Comparison of ENCODE assay signal across 10 mouse cellular contexts in the genomic region with DNA sequence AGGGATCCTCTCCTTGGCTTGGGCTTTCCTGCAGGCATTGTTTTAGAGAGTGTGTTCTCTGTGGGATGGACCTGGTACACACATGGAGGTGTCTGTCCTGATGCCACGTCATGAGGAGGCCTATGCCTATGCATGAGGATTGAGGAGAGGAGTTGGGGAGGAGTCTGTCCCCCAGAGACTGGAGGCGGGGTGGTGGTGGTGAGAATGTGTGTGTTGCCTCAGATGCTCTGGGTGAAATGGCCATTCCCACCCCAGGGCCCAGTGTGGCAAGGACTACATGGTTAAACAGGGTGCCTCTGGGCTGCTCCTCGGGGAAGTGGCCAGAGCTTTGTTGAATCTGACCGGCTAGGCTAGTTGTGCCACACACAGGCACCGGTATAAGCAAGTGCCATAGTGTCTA. TPM values are rescaled to one million over a fixed set of nuclear protein-coding genes. Genes with fewer than 3 reads are reported as not detected.
DNase-seq lines count a peak whose midpoint lies in the region; ATAC-seq and TF ChIP-seq lines count a peak whose summit lies in the region.
"Had no signal": no experiment of that assay in that cellular context is flagged by ENCODE, and none has a peak within 500 bp of the region (broad histone marks: within the 10 kb centered on the region; RNA-seq: fewer than 3 reads in every experiment).

No protein-coding gene starts in this region.

- intact Hi-C loops in gastrocnemius, postnatal 14 days (cut with DNase I; ENCODE audit: low total_unique reads): no loop called here

- H3K27me3 ChIP-seq in hindbrain, embryonic 12.5 days: no peaks in the 10 kb centered on the region
- H3K27me3 ChIP-seq in hindbrain, embryonic 14.5 days (ENCODE audit: control insufficient read depth, insufficient read depth, low read length): no peaks in the 10 kb centered on the region
- peaks cover 3% of the 10 kb centered on the region for H3K27me3 ChIP-seq in E14TG2a.4 (ENCODE audit: insufficient read depth, low read length)
- H3K27me3 ChIP-seq in embryonic facial prominence, embryonic 12.5 days: no peaks in the 10 kb centered on the region
- H3K27me3 ChIP-seq in liver, embryonic 11.5 days (replicated peaks; ENCODE audit: control insufficient read depth, insufficient read depth, low read length): no peaks in the 10 kb centered on the region

- H3K4me3 ChIP-seq in hindbrain, embryonic 12.5 days: no peak overlapping the region
- no peak overlapping the region for H3K4me3 ChIP-seq in hindbrain, embryonic 14.5 days (replicated peaks; ENCODE audit: low read length)
- H3K4me3 ChIP-seq in E14TG2a.4 (replicated peaks; ENCODE audit: low read length): 0 out of 2 replicates have a peak overlapping the region, but pooled peaks have one; percentile 13
- H3K4me3 ChIP-seq in embryonic facial prominence, embryonic 12.5 days: no peak overlapping the region
- peak overlapping the region; percentile 94 for H3K4me3 ChIP-seq in liver, embryonic 11.5 days (ENCODE audit: low read depth, low read length)

- no peaks in the 10 kb centered on the region for H3K9me3 ChIP-seq in hindbrain, embryonic 12.5 days (replicated peaks)
- no peaks in the 10 kb centered on the region for H3K9me3 ChIP-seq in hindbrain, embryonic 14.5 days (ENCODE audit: control insufficient read depth, low read length)
- H3K9me3 ChIP-seq in E14TG2a.4 (ENCODE audit: low read length): no peaks in the 10 kb centered on the region
- no peaks in the 10 kb centered on the region for H3K9me3 ChIP-seq in embryonic facial prominence, embryonic 12.5 days
- no peaks in the 10 kb centered on the region for H3K9me3 ChIP-seq in liver, embryonic 11.5 days (ENCODE audit: control insufficient read depth, low read length)

- H3K4me2 ChIP-seq in hindbrain, embryonic 12.5 days (replicated peaks): 0 out of 2 replicates have a peak overlapping the region, but pooled peaks have one; percentile 4
- H3K4me2 ChIP-seq in hindbrain, embryonic 14.5 days (replicated peaks): no peak overlapping the region
- no peak overlapping the region for H3K4me2 ChIP-seq in embryonic facial prominence, embryonic 12.5 days (replicated peaks)
- H3K4me2 ChIP-seq in liver, embryonic 11.5 days: peak overlapping the region; percentile 93

- DNase-seq in hindbrain, embryonic 14.5 days (ENCODE audit: low spot score): no peak
- DNase-seq in liver, embryonic 11.5 days (ENCODE audit: low spot score): no peak
- no peak for DNase-seq in embryo, embryonic 9.5 days (ENCODE audit: extremely low spot score)
- DNase-seq in layer of hippocampus, adult 9-11 months: no peak
- DNase-seq in gastrocnemius, postnatal 14 days: no peak
- DNase-seq: cerebellum, adult 11-12 months had no signal

- H3K9ac ChIP-seq in hindbrain, embryonic 12.5 days: peak overlapping the region; percentile 47; the same call in 1 of the 2 replicates
- no peak overlapping the region for H3K9ac ChIP-seq in hindbrain, embryonic 14.5 days
- no peak overlapping the region; the same call in 1 of the 2 replicates for H3K9ac ChIP-seq in embryonic facial prominence, embryonic 12.5 days
- H3K9ac ChIP-seq in liver, embryonic 11.5 days (ENCODE audit: low read depth, low read length): peak overlapping the region; percentile 53

- no peak for ATAC-seq in hindbrain, embryonic 12.5 days (ENCODE audit: low FRiP score)
- no peak for ATAC-seq in hindbrain, embryonic 14.5 days (ENCODE audit: low FRiP score)
- no peak for ATAC-seq in embryonic facial prominence, embryonic 12.5 days (ENCODE audit: insufficient number of reproducible peaks, insufficient read depth, low FRiP score, low TSS enrichment)
- no peak for ATAC-seq in liver, embryonic 11.5 days (replicated peaks; ENCODE audit: low FRiP score)

- peaks cover 54% of the 10 kb centered on the region for H3K4me1 ChIP-seq in hindbrain, embryonic 12.5 days
- H3K4me1 ChIP-seq in hindbrain, embryonic 14.5 days (replicated peaks; ENCODE audit: control insufficient read depth, insufficient read depth, low read length): peaks cover 32% of the 10 kb centered on the region
- H3K4me1 ChIP-seq in E14TG2a.4 (replicated peaks; ENCODE audit: low read depth, low read length): peaks cover 91% of the 10 kb centered on the region
- H3K4me1 ChIP-seq in embryonic facial prominence, embryonic 12.5 days: peaks cover 43% of the 10 kb centered on the region
- H3K4me1 ChIP-seq in liver, embryonic 11.5 days (replicated peaks; ENCODE audit: control insufficient read depth, insufficient read depth, low read length): peaks cover 71% of the 10 kb centered on the region

- TF ChIP-seq CTCF in E14TG2a.4 (conservative IDR thresholded peaks at IDR 0.05; ENCODE audit: low read length): no peak

- H3K27ac ChIP-seq in hindbrain, embryonic 12.5 days: peak overlapping the region; percentile 12; the same call in 1 of the 2 replicates
- H3K27ac ChIP-seq in hindbrain, embryonic 14.5 days: no peak overlapping the region
- peak overlapping the region; percentile 41 for H3K27ac ChIP-seq in embryonic facial prominence, embryonic 12.5 days
- no peak overlapping the region for H3K27ac ChIP-seq in liver, embryonic 11.5 days (ENCODE audit: low read depth, low read length)

- peaks cover 32% of the 10 kb centered on the region for H3K36me3 ChIP-seq in hindbrain, embryonic 12.5 days
- H3K36me3 ChIP-seq in hindbrain, embryonic 14.5 days (replicated peaks; ENCODE audit: control insufficient read depth, insufficient read depth): peaks cover 17% of the 10 kb centered on the region
- H3K36me3 ChIP-seq in E14TG2a.4 (ENCODE audit: insufficient read depth, low read length): peaks cover 89% of the 10 kb centered on the region
- peaks cover 45% of the 10 kb centered on the region for H3K36me3 ChIP-seq in embryonic facial prominence, embryonic 12.5 days
- H3K36me3 ChIP-seq in liver, embryonic 11.5 days (ENCODE audit: control insufficient read depth, insufficient read depth, low read length): peaks cover 77% of the 10 kb centered on the region

- 76% methylated on average over 5 of the region's 5 CpGs for WGBS in hindbrain, embryonic 12.5 days
- WGBS in hindbrain, embryonic 14.5 days: 84% methylated on average over 5 of the region's 5 CpGs
- 81% methylated on average over 5 of the region's 5 CpGs for WGBS in embryonic facial prominence, embryonic 12.5 days
- WGBS in liver, embryonic 11.5 days: 75% methylated on average over 5 of the region's 5 CpGs

RNA-seq across cellular contexts. Expression of gene Rbm38, which starts 6.0 kb away (rescaled TPM):
- polyA plus RNA-seq in hindbrain, embryonic 12.5 days (2016; fragmentation: Nextera tagmentation; extraction: Ambion mirVana): 38.9 and 44.8 TPM in 2 replicates
- polyA plus RNA-seq in hindbrain, embryonic 14.5 days (2014; fragmentation: Nextera tagmentation; extraction: Ambion mirVana): 13.3 and 16.4 TPM in 2 replicates
- 37.9 and 39.5 TPM in 2 replicates for polyA plus RNA-seq in embryonic facial prominence, embryonic 12.5 days (2016; fragmentation: Nextera tagmentation; extraction: Ambion mirVana)
- 209 and 222 TPM in 2 replicates for polyA plus RNA-seq in liver, embryonic 11.5 days (2014; fragmentation: Nextera tagmentation; extraction: Ambion mirVana)
- total RNA-seq in gastrocnemius, postnatal 14 days (2021): 100 to 1,000 TPM; 132 to 175 TPM

RNA-seq across cellular contexts. Expression of gene Rae1, which starts 26.4 kb away (rescaled TPM):
- 111 and 126 TPM in 2 replicates for polyA plus RNA-seq in hindbrain, embryonic 12.5 days (2016; fragmentation: Nextera tagmentation; extraction: Ambion mirVana)
- 111 and 117 TPM in 2 replicates for polyA plus RNA-seq in hindbrain, embryonic 14.5 days (2014; fragmentation: Nextera tagmentation; extraction: Ambion mirVana)
- 150 and 155 TPM in 2 replicates for polyA plus RNA-seq in embryonic facial prominence, embryonic 12.5 days (2016; fragmentation: Nextera tagmentation; extraction: Ambion mirVana)
- polyA plus RNA-seq in liver, embryonic 11.5 days (2014; fragmentation: Nextera tagmentation; extraction: Ambion mirVana): 172 and 181 TPM in 2 replicates
- total RNA-seq in gastrocnemius, postnatal 14 days (2021): 10 to 100 TPM; 20.0 to 23.6 TPM

RNA-seq across cellular contexts. Expression of gene Spo11, which starts 48.8 kb away (rescaled TPM):
- 0.50 and 0.93 TPM in 2 replicates for polyA plus RNA-seq in hindbrain, embryonic 12.5 days (2016; fragmentation: Nextera tagmentation; extraction: Ambion mirVana)
- polyA plus RNA-seq in hindbrain, embryonic 14.5 days (2014; fragmentation: Nextera tagmentation; extraction: Ambion mirVana): 0.95 and 1.0 TPM in 2 replicates
- 1.2 and 2.9 TPM in 2 replicates for polyA plus RNA-seq in embryonic facial prominence, embryonic 12.5 days (2016; fragmentation: Nextera tagmentation; extraction: Ambion mirVana)
- 0.13 TPM in 1 of 2 replicates, not detected in the other for polyA plus RNA-seq in liver, embryonic 11.5 days (2014; fragmentation: Nextera tagmentation; extraction: Ambion mirVana)
- total RNA-seq in gastrocnemius, postnatal 14 days (2021): under 1 TPM in 1 of 2 experiments, not detected in 1; 0.11 TPM
- polyA plus RNA-seq: liver, adult 2 months had no signal

Comparison
In these comparisons a context has a peak if more than half of its experiments do, and no peak if none do; other contexts are left out.
1. H3K27ac ChIP-seq: peak in hindbrain, embryonic 12.5 days (single experiment) and embryonic facial prominence, embryonic 12.5 days (single experiment); none in hindbrain, embryonic 14.5 days (single experiment) and liver, embryonic 11.5 days (single experiment).
2. H3K4me2 ChIP-seq: peak in hindbrain, embryonic 12.5 days (single experiment) and liver, embryonic 11.5 days (single experiment); none in hindbrain, embryonic 14.5 days (single experiment) and embryonic facial prominence, embryonic 12.5 days (single experiment).
3. H3K9ac ChIP-seq: peak in hindbrain, embryonic 12.5 days (single experiment) and liver, embryonic 11.5 days (single experiment); none in hindbrain, embryonic 14.5 days (single experiment) and embryonic facial prominence, embryonic 12.5 days (single experiment).
4. H3K4me3 ChIP-seq: peak in E14TG2a.4 (single experiment) and liver, embryonic 11.5 days (single experiment); none in hindbrain, embryonic 12.5 days (single experiment), hindbrain, embryonic 14.5 days (single experiment) and embryonic facial prominence, embryonic 12.5 days (single experiment).